8 mouse cellular contexts compared by ENCODE assay signal in genomic region chr2:70568198-70568941, GRCm38 (mm10). TPM values are rescaled to one million over a fixed set of nuclear protein-coding genes. Genes with fewer than 3 reads are reported as not detected.
DNase-seq lines count a peak whose midpoint lies in the region; ATAC-seq and TF ChIP-seq lines count a peak whose summit lies in the region.

No protein-coding gene starts in this region.

- H3K4me1 ChIP-seq in kidney, embryonic 15.5 days: peaks cover 60% of the 10 kb centered on the region
- H3K4me1 ChIP-seq in intestine, postnatal 0 days (replicated peaks; ENCODE audit: control insufficient read depth, insufficient read depth, low read length): 0 out of 2 replicates have a peak, but pooled peaks cover 2% of the 10 kb centered on the region
- H3K4me1 ChIP-seq in neural tube, embryonic 13.5 days (replicated peaks): peaks cover 56% of the 10 kb centered on the region
- H3K4me1 ChIP-seq in thymus, adult 2 months (replicated peaks; ENCODE audit: control insufficient read depth, insufficient read depth, low read length): peaks cover 4% of the 10 kb centered on the region; the same call in 1 of the 2 replicates

- DNase-seq in kidney, adult 11 months: no peak
- DNase-seq in embryo, embryonic 11 days: peak; percentile 61
- DNase-seq in thymus, adult 2 months: no peak
- no peak for DNase-seq in heart, adult 18-20 months
- no peak for DNase-seq in right cerebral cortex, adult 2 months (ENCODE audit: low spot score in 2 of 2)

- peak overlapping the region; percentile 38; the same call in 1 of the 2 replicates for H3K9ac ChIP-seq in kidney, embryonic 15.5 days
- no peak overlapping the region for H3K9ac ChIP-seq in intestine, postnatal 0 days (ENCODE audit: low read depth, low read length)
- H3K9ac ChIP-seq in neural tube, embryonic 13.5 days: peak overlapping the region; percentile 82

- TF ChIP-seq CTCF in intestine, postnatal 0 days (IDR thresholded peaks at IDR 0.05; ENCODE audit: low read depth): no peak
- no peak for TF ChIP-seq CTCF in thymus, adult 2 months (IDR thresholded peaks at IDR 0.05; ENCODE audit: borderline replicate concordance, control insufficient read depth, extremely low read depth, insufficient read depth, low read length, poor library complexity)

- ATAC-seq in kidney, embryonic 15.5 days (replicated peaks; ENCODE audit: low FRiP score): 0 out of 2 replicates have a peak, but pooled peaks have one; percentile 13
- no peak for ATAC-seq in intestine, postnatal 0 days
- ATAC-seq in neural tube, embryonic 13.5 days (ENCODE audit: low read depth): peak; percentile 34

- no peaks in the 10 kb centered on the region for H3K36me3 ChIP-seq in kidney, embryonic 15.5 days
- H3K36me3 ChIP-seq in intestine, postnatal 0 days (ENCODE audit: control insufficient read depth, insufficient read depth): no peaks in the 10 kb centered on the region
- no peaks in the 10 kb centered on the region for H3K36me3 ChIP-seq in neural tube, embryonic 13.5 days
- no peaks in the 10 kb centered on the region for H3K36me3 ChIP-seq in thymus, adult 2 months (ENCODE audit: control insufficient read depth, insufficient read depth, low read length)

- under 1% methylated on average over 34 of the region's 34 CpGs for WGBS in kidney, embryonic 15.5 days
- whole genome bisulfite sequencing in intestine, postnatal 0 days: 2% methylated on average over 34 of the region's 34 CpGs
- WGBS in neural tube, embryonic 13.5 days: under 1% methylated on average over 34 of the region's 34 CpGs
- WGBS in thymus, adult 2 months: 5% methylated on average over 34 of the region's 34 CpGs

- H3K27me3 ChIP-seq in kidney, embryonic 15.5 days: peaks cover 93% of the 10 kb centered on the region
- H3K27me3 ChIP-seq in intestine, postnatal 0 days (replicated peaks; ENCODE audit: control insufficient read depth, insufficient read depth, low read length): peaks cover 73% of the 10 kb centered on the region
- H3K27me3 ChIP-seq in neural tube, embryonic 13.5 days: peaks cover 88% of the 10 kb centered on the region
- peaks cover 28% of the 10 kb centered on the region for H3K27me3 ChIP-seq in thymus, adult 2 months (ENCODE audit: control insufficient read depth, insufficient read depth, low read length)

- H3K9me3 ChIP-seq in kidney, embryonic 15.5 days (replicated peaks): no peaks in the 10 kb centered on the region
- H3K9me3 ChIP-seq in intestine, postnatal 0 days (ENCODE audit: control insufficient read depth): no peaks in the 10 kb centered on the region
- no peaks in the 10 kb centered on the region for H3K9me3 ChIP-seq in neural tube, embryonic 13.5 days

- TF ChIP-seq POLR2A in thymus, adult 2 months (IDR thresholded peaks at IDR 0.05; ENCODE audit: control insufficient read depth, extremely low read depth, insufficient read depth, low read length, poor library complexity): no peak

- peak overlapping the region; percentile 76 for H3K4me2 ChIP-seq in kidney, embryonic 15.5 days
- H3K4me2 ChIP-seq in intestine, postnatal 0 days (replicated peaks; ENCODE audit: low read depth): peak overlapping the region; percentile 62
- H3K4me2 ChIP-seq in neural tube, embryonic 13.5 days: peak overlapping the region; percentile 64

- no peak overlapping the region for H3K27ac ChIP-seq in kidney, embryonic 15.5 days
- no peak overlapping the region for H3K27ac ChIP-seq in intestine, postnatal 0 days (ENCODE audit: low read depth, low read length)
- H3K27ac ChIP-seq in neural tube, embryonic 13.5 days (replicated peaks): peak overlapping the region; percentile 94
- H3K27ac ChIP-seq in thymus, adult 2 months (ENCODE audit: control insufficient read depth, insufficient read depth, low read length): no peak overlapping the region

- H3K4me3 ChIP-seq in kidney, embryonic 15.5 days (replicated peaks): peak overlapping the region; percentile 42
- H3K4me3 ChIP-seq in intestine, postnatal 0 days (ENCODE audit: low read depth, low read length): peak overlapping the region; percentile 26
- peak overlapping the region; percentile 53 for H3K4me3 ChIP-seq in neural tube, embryonic 13.5 days
- no peak overlapping the region for H3K4me3 ChIP-seq in thymus, adult 2 months (ENCODE audit: control insufficient read depth, insufficient read depth, low read length)

RNA-seq across cellular contexts. Expression of gene Gad1, which starts 15.5 kb away (rescaled TPM):
- polyA plus RNA-seq in kidney, embryonic 15.5 days (2015; fragmentation: Nextera tagmentation; extraction: Ambion mirVana): 0.23 and 0.36 TPM in 2 replicates
- 0.12 TPM in 1 of 2 replicates, not detected in the other for polyA plus RNA-seq in intestine, postnatal 0 days (2015; fragmentation: Nextera tagmentation; extraction: Ambion mirVana)
- 36.6 and 36.9 TPM in 2 replicates for polyA plus RNA-seq in neural tube, embryonic 13.5 days (2015; fragmentation: Nextera tagmentation; extraction: Ambion mirVana)
- polyA plus RNA-seq in thymus, adult 2 months (2012; rRNA removed): 1.1 and 2.9 TPM in 2 replicates
- under 1 TPM in 1 of 2 experiments, not detected in 1; 0.17 TPM for total RNA-seq in heart, adult 18-20 months (2021)

RNA-seq across cellular contexts. Expression of gene Erich2, which starts 59.8 kb away (rescaled TPM):
- 1.9 and 2.3 TPM in 2 replicates for polyA plus RNA-seq in kidney, embryonic 15.5 days (2015; fragmentation: Nextera tagmentation; extraction: Ambion mirVana)
- polyA plus RNA-seq in intestine, postnatal 0 days (2015; fragmentation: Nextera tagmentation; extraction: Ambion mirVana): 0.94 and 1.3 TPM in 2 replicates
- 0.68 and 0.80 TPM in 2 replicates for polyA plus RNA-seq in neural tube, embryonic 13.5 days (2015; fragmentation: Nextera tagmentation; extraction: Ambion mirVana)
- 0.09 TPM in 1 of 2 replicates, not detected in the other for polyA plus RNA-seq in thymus, adult 2 months (2012; rRNA removed)
- 1 to 10 TPM in 1 of 2 experiments, not detected in 1; 1.3 TPM for total RNA-seq in heart, adult 18-20 months (2021)
